Mouse (Mus musculus): ENCODE measurements around the gene Pcca. TPM values are rescaled to one million over a fixed set of nuclear protein-coding genes. Genes with fewer than 3 reads are reported as not detected.
"Not testable (repeated sequence)": the region's sequence is repeated elsewhere in the genome, so short reads cannot be mapped to it uniquely, and the experiment has no call there.

The Pcca gene
- polyA plus RNA-seq, 1 experiment from 2014 or later = 31.2 TPM

- H3K4me2 ChIP-seq; H3K4me3 ChIP-seq (ENCODE audit: low read depth, low read length); DNase-seq (ENCODE audit: low spot score, missing footprints); H3K9ac ChIP-seq (ENCODE audit: low read length); H3K36me3 ChIP-seq (ENCODE audit: control insufficient read depth, insufficient read depth, low read length); H3K4me1 ChIP-seq (ENCODE audit: control insufficient read depth, insufficient read depth, low read length); H3K27ac ChIP-seq (ENCODE audit: low read depth, low read length); H3K27me3 ChIP-seq (ENCODE audit: control insufficient read depth, insufficient read depth, low read length); ATAC-seq (ENCODE audit: low FRiP score); H3K9me3 ChIP-seq (ENCODE audit: control insufficient read depth, low read length): not testable (repeated sequence)
- 89% methylated on average over 2 of the region's 2 CpGs for WGBS
Measured at GRCm38 (mm10) chr14:122584087-122584486, 50.0 kb downstream of the Pcca start.

DNA sequence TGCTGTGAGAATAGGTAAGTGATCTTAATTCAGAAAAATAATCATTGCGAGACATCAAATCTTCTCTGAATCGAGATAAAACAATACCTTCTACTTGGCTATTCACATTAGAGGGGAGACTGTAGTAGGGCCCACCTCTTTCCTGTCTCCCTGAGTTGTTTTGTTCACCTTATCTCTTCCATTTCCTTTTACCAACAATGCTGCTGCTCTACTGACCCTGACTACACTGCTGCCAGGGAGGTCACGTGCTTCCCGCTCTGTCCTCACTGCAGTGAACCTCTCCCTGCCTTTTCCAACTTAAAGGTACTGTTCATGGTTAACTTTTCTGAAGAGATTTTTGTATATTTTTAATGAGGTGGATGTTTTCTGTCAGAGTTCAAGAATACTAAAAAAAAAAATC is 52.8 kb downstream of the Pcca start:
- H3K27me3 ChIP-seq (ENCODE audit: control insufficient read depth, insufficient read depth, low read length) = no peaks in the 10 kb centered on the region
- H3K27ac ChIP-seq (ENCODE audit: low read depth, low read length) = no peak overlapping the region
- H3K4me2 ChIP-seq = no peak overlapping the region
- no peak for ATAC-seq (ENCODE audit: low FRiP score)
- no peaks in the 10 kb centered on the region for H3K4me1 ChIP-seq (ENCODE audit: control insufficient read depth, insufficient read depth, low read length)
- H3K4me3 ChIP-seq (ENCODE audit: low read depth, low read length) = no peak overlapping the region
- DNase-seq (ENCODE audit: low spot score, missing footprints) = no peak
- WGBS = 82% methylated on average over 4 of the region's 4 CpGs
- H3K9ac ChIP-seq (ENCODE audit: low read length) = no peak overlapping the region
- H3K36me3 ChIP-seq (ENCODE audit: control insufficient read depth, insufficient read depth, low read length) = no peaks in the 10 kb centered on the region
- H3K9me3 ChIP-seq (ENCODE audit: control insufficient read depth, low read length) = no peaks in the 10 kb centered on the region

- no peak overlapping the region for H3K4me2 ChIP-seq
Measured at GRCm38 (mm10) chr14:122597534-122597933, 63.4 kb downstream of the Pcca start.

GRCm38 (mm10) chr14:122598802-122599201 is 64.7 kb downstream of the Pcca start:
- Histone ChIP-seq H3K4me3 (ENCODE audit: low read depth, low read length) (no peak overlapping the region), H3K4me2 (no peak overlapping the region), H3K9me3 (ENCODE audit: control insufficient read depth, low read length) (no peaks in the 10 kb centered on the region), H3K4me1 (ENCODE audit: control insufficient read depth, insufficient read depth, low read length) (no peaks in the 10 kb centered on the region), H3K27ac (ENCODE audit: low read depth, low read length) (no peak overlapping the region), H3K36me3 (ENCODE audit: control insufficient read depth, insufficient read depth, low read length) (no peaks in the 10 kb centered on the region), H3K9ac (ENCODE audit: low read length) (no peak overlapping the region), H3K27me3 (ENCODE audit: control insufficient read depth, insufficient read depth, low read length) (no peaks in the 10 kb centered on the region)
- 90% methylated on average over 2 of the region's 2 CpGs for WGBS
- DNase-seq (ENCODE audit: low spot score, missing footprints) = no peak
- no peak for ATAC-seq (ENCODE audit: low FRiP score)

More at GRCm38 (mm10) chr14:122597534-122597933, 63.4 kb downstream of the Pcca start:
- WGBS = 92% methylated on average over 5 of the region's 5 CpGs
- DNase-seq (ENCODE audit: low spot score, missing footprints) = no peak
- Histone ChIP-seq H3K4me3 (ENCODE audit: low read depth, low read length) (no peak overlapping the region), H3K36me3 (ENCODE audit: control insufficient read depth, insufficient read depth, low read length) (no peaks in the 10 kb centered on the region), H3K9ac (ENCODE audit: low read length) (no peak overlapping the region), H3K9me3 (ENCODE audit: control insufficient read depth, low read length) (no peaks in the 10 kb centered on the region), H3K27ac (ENCODE audit: low read depth, low read length) (no peak overlapping the region), H3K27me3 (ENCODE audit: control insufficient read depth, insufficient read depth, low read length) (no peaks in the 10 kb centered on the region), H3K4me1 (ENCODE audit: control insufficient read depth, insufficient read depth, low read length) (no peaks in the 10 kb centered on the region)
- no peak for ATAC-seq (ENCODE audit: low FRiP score)

DNA sequence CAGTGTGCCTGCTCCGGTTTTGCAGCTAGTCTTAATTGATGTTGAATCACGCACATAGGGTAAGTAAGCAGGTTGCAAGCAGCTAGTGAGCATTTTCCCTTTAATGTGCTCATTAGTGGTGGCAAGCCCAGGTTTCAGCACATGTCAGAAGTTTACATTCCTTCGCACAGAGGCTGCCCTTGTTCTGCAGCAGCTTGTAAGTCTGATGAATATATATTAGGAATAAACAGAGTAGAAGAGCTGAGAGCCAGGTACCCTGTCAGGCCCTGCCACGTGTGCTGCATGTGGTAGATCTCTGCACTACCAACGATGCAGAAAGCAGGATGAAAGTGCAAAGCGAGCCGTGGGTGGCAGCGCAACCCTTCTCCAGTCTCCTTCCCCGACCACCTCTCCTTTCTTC is 65.7 kb downstream of the Pcca start:
- WGBS = 75% methylated on average over 9 of the region's 9 CpGs
- Histone ChIP-seq H3K9ac (ENCODE audit: low read length) (no peak overlapping the region), H3K27me3 (ENCODE audit: control insufficient read depth, insufficient read depth, low read length) (no peaks in the 10 kb centered on the region), H3K4me2 (no peak overlapping the region), H3K27ac (ENCODE audit: low read depth, low read length) (no peak overlapping the region), H3K36me3 (ENCODE audit: control insufficient read depth, insufficient read depth, low read length) (no peaks in the 10 kb centered on the region), H3K4me1 (ENCODE audit: control insufficient read depth, insufficient read depth, low read length) (no peaks in the 10 kb centered on the region), H3K4me3 (ENCODE audit: low read depth, low read length) (no peak overlapping the region), H3K9me3 (ENCODE audit: control insufficient read depth, low read length) (no peaks in the 10 kb centered on the region)
- no peak for DNase-seq (ENCODE audit: low spot score, missing footprints)
- ATAC-seq (ENCODE audit: low FRiP score) = no peak

- H3K9ac ChIP-seq (ENCODE audit: low read length) = no peak overlapping the region
- H3K4me1 ChIP-seq (ENCODE audit: control insufficient read depth, insufficient read depth, low read length) = no peaks in the 10 kb centered on the region
- no peaks in the 10 kb centered on the region for H3K9me3 ChIP-seq (ENCODE audit: control insufficient read depth, low read length)
- H3K4me3 ChIP-seq (ENCODE audit: low read depth, low read length) = no peak overlapping the region
- WGBS = 87% methylated on average over 2 of the region's 2 CpGs
- H3K36me3 ChIP-seq (ENCODE audit: control insufficient read depth, insufficient read depth, low read length) = no peaks in the 10 kb centered on the region
- no peak overlapping the region for H3K27ac ChIP-seq (ENCODE audit: low read depth, low read length)
- DNase-seq (ENCODE audit: low spot score, missing footprints) (no peak), ATAC-seq (ENCODE audit: low FRiP score) (no peak)
- no peak overlapping the region for H3K4me2 ChIP-seq
- H3K27me3 ChIP-seq (ENCODE audit: control insufficient read depth, insufficient read depth, low read length) = no peaks in the 10 kb centered on the region
Measured at GRCm38 (mm10) chr14:122602701-122603100, 68.6 kb downstream of the Pcca start.

DNA sequence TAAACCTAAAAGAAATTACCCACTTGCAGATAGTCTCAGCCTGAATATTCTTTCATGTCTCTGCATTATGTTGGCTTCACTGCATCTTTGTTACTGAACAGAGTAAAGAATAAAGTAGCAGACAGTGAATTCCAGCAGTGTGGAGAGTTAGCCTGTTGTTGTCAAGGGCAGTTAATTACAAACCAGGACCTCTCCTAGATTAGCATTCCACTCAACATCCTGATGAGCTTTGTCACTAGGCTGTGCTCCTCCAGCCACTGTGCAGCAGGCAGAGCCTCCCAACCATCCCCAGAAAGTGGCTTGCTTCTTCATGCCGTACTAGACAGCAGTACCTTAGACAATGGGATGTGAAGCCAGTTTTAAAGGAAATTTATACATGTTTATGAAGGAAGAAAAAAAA is 72.4 kb downstream of the Pcca start:
- Histone ChIP-seq H3K9me3 (ENCODE audit: control insufficient read depth, low read length) (no peaks in the 10 kb centered on the region), H3K9ac (ENCODE audit: low read length) (no peak overlapping the region), H3K27ac (ENCODE audit: low read depth, low read length) (no peak overlapping the region), H3K27me3 (ENCODE audit: control insufficient read depth, insufficient read depth, low read length) (no peaks in the 10 kb centered on the region), H3K36me3 (ENCODE audit: control insufficient read depth, insufficient read depth, low read length) (no peaks in the 10 kb centered on the region), H3K4me2 (no peak overlapping the region), H3K4me3 (ENCODE audit: low read depth, low read length) (no peak overlapping the region), H3K4me1 (ENCODE audit: control insufficient read depth, insufficient read depth, low read length) (no peaks in the 10 kb centered on the region)
- ATAC-seq (ENCODE audit: low FRiP score) (peak; percentile 63; the same call in 1 of the 2 replicates), DNase-seq (ENCODE audit: low spot score, missing footprints) (no peak)
- WGBS = 63% methylated on average over 1 of the region's 1 CpGs

DNA sequence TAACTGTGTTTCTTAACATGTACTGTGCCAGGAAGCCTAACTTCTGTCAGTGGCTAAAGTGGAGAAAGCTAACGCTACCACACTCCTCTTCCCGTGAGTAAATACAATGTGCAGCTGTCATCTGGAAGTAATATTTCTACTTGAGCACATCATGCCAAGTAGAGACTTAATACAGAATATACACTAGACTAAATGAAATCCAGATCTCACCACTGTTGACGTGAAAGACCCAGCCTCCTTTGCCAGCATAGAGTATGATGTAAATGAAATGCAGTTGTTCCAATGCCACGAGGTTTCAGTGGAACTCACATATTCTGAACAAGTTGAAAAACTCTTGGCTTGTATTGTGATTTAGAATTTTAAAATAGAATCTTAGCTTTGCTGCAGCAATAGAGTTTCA is 73.3 kb downstream of the Pcca start:
- ATAC-seq (ENCODE audit: low FRiP score) (no peak), DNase-seq (ENCODE audit: low spot score, missing footprints) (no peak)
- H3K27me3 ChIP-seq (ENCODE audit: control insufficient read depth, insufficient read depth, low read length) = no peaks in the 10 kb centered on the region
- 82% methylated on average over 4 of the region's 4 CpGs for WGBS
- H3K4me1 ChIP-seq (ENCODE audit: control insufficient read depth, insufficient read depth, low read length) = no peaks in the 10 kb centered on the region
- no peak overlapping the region for H3K9ac ChIP-seq (ENCODE audit: low read length)
- no peaks in the 10 kb centered on the region for H3K9me3 ChIP-seq (ENCODE audit: control insufficient read depth, low read length)
- no peak overlapping the region for H3K4me2 ChIP-seq
- H3K4me3 ChIP-seq (ENCODE audit: low read depth, low read length) = no peak overlapping the region
- no peaks in the 10 kb centered on the region for H3K36me3 ChIP-seq (ENCODE audit: control insufficient read depth, insufficient read depth, low read length)
- H3K27ac ChIP-seq (ENCODE audit: low read depth, low read length) = no peak overlapping the region

- no peaks in the 10 kb centered on the region for H3K36me3 ChIP-seq (ENCODE audit: control insufficient read depth, insufficient read depth, low read length)
- no peak overlapping the region for H3K27ac ChIP-seq (ENCODE audit: low read depth, low read length)
- no peak overlapping the region for H3K4me2 ChIP-seq
- H3K9me3 ChIP-seq (ENCODE audit: control insufficient read depth, low read length) = no peaks in the 10 kb centered on the region
- H3K4me3 ChIP-seq (ENCODE audit: low read depth, low read length) = no peak overlapping the region
- no peak overlapping the region for H3K9ac ChIP-seq (ENCODE audit: low read length)
- ATAC-seq (ENCODE audit: low FRiP score) = no peak
- no peak for DNase-seq (ENCODE audit: low spot score, missing footprints)
- WGBS = 87% methylated on average over 2 of the region's 2 CpGs
- H3K4me1 ChIP-seq (ENCODE audit: control insufficient read depth, insufficient read depth, low read length) = no peaks in the 10 kb centered on the region
- no peaks in the 10 kb centered on the region for H3K27me3 ChIP-seq (ENCODE audit: control insufficient read depth, insufficient read depth, low read length)
Measured at GRCm38 (mm10) chr14:122608323-122608722, 74.2 kb downstream of the Pcca start.

GRCm38 (mm10) chr14:122611035-122611434 is 76.9 kb downstream of the Pcca start:
- H3K27me3 ChIP-seq (ENCODE audit: control insufficient read depth, insufficient read depth, low read length) = no peaks in the 10 kb centered on the region
- H3K36me3 ChIP-seq (ENCODE audit: control insufficient read depth, insufficient read depth, low read length) = no peaks in the 10 kb centered on the region
- DNase-seq (ENCODE audit: low spot score, missing footprints) = no peak
- no peak overlapping the region for H3K9ac ChIP-seq (ENCODE audit: low read length)
- ATAC-seq (ENCODE audit: low FRiP score) = no peak
- no peak overlapping the region for H3K4me3 ChIP-seq (ENCODE audit: low read depth, low read length)
- no peak overlapping the region for H3K4me2 ChIP-seq
- H3K9me3 ChIP-seq (ENCODE audit: control insufficient read depth, low read length) = no peaks in the 10 kb centered on the region
- no peaks in the 10 kb centered on the region for H3K4me1 ChIP-seq (ENCODE audit: control insufficient read depth, insufficient read depth, low read length)
- H3K27ac ChIP-seq (ENCODE audit: low read depth, low read length) = no peak overlapping the region
- WGBS = 86% methylated on average over 4 of the region's 4 CpGs
